Mouse (Mus musculus): ENCODE measurements around the gene Dnaja3.

Dnaja3 gene

DNA sequence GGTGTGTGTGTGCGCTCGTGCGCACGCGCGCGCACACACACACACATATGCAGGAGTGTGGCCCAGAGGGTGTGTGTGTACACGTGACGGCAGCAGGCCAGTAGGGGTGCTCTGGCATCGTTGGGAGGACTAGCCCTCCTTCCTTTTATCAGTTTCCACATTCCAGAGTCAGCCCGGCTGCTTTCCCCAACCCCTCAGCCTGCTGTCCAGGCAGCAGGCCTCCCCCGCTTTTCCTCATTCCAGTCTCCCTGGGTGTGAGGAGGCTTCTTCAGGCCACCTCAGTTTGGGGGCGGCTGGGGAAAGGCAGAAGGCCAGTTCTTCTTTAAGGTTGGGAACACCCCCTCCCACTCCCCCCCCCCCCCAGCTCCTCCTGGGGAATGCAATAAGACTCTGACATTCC, 2.4 kb downstream of the Dnaja3 start:
- DNase-seq (ENCODE audit: extremely low read depth, low read depth), result no peak

DNA sequence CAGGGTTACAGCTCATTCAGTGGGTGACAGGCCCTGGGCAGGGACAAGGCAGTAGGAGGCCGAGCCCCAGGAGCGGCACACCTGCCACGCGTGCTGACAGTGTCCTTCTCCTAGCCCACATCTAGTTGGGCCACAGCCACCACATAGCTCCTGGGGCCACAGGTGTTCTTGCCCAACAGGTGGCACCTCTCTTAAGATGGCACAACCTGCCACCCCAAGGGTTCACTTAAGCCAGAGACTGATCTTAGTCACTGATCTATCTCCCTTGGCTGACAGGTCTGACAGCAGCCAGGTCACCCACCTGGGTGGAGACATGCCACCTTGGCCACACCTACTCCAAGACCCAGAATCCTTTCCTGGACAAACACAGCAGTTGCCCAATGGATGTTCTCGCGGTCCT, 3.1 kb downstream of the Dnaja3 start:
- DNase-seq (ENCODE audit: extremely low read depth, low read depth), result no peak

DNA sequence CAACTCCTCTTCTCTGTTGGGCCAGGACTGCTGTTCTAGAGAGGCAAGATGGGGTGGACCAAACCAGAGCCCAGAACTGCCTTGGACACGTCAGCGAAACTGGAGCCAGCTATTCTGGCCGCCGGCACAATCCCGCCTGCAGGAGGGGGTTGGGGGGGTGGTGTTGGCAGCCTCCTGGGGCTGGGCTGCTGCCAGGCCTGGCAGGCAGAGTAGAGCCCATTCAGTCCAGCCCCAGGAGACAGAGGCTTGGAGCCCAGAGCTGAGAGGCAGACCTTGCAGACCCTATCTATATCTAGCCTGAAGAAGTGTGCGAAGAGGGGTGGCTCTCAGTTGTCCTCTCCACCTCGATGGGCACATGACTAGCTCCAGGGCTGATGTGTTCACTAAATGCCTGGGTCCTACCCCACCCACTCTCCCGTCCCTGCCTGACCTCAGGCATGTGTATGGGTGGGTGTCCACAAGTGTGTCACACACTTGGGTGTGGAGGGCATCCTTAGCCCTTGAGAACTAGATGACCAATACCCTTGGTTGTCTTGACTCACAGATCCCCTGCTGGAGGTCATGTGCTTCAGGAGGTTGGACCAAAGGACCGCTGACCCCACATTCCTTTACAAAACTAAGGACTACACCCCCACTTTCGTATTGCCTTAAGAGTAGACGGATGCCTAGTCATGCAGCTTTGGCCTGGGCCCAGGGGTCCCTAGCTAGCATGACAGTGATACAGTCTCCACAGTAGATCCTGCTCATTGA, 4.1 kb downstream of the Dnaja3 start:
- no peak for DNase-seq (ENCODE audit: extremely low read depth, low read depth)

DNA sequence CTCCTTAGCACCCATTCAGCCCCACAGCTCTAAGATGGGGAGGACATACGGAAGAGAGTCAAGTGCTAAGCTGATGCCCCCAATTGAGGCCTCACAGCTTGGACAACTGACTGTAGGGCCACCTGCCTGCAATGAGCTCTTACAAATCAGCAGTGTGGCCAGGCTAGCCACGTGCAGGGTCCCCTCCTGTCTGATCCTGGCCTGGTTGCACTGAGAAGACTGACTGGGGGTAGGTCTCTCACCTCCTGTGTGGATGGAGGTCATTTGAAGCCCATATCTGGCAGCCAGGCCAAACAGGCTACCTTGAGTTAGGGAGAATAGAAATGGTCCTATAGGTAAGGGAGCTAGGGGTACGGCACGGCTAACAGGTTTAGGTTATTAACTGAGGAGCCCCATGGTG, 6.1 kb downstream of the Dnaja3 start:
- DNase-seq (ENCODE audit: extremely low read depth, low read depth), result no peak

DNA sequence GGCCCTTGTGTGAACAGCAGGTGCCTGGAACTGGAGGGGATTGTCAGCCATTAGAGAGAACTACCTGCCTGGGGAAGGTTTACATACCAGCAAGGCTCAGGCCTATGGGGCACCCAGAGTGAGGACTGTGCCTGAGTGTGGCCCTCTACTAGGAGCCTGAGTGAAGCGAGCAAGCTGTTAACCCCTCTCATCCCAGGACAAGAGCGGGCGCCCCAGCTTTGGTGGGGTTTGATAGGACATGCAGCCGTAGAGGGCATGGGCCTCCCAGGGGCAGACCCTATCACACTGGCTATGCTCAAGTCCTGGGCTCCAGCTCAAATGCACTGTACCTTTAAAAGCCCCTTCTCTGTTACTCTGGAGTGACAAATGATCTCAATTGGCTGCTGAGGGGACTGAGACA, 7.0 kb downstream of the Dnaja3 start:
- no peak for DNase-seq (ENCODE audit: extremely low read depth, low read depth)

DNA sequence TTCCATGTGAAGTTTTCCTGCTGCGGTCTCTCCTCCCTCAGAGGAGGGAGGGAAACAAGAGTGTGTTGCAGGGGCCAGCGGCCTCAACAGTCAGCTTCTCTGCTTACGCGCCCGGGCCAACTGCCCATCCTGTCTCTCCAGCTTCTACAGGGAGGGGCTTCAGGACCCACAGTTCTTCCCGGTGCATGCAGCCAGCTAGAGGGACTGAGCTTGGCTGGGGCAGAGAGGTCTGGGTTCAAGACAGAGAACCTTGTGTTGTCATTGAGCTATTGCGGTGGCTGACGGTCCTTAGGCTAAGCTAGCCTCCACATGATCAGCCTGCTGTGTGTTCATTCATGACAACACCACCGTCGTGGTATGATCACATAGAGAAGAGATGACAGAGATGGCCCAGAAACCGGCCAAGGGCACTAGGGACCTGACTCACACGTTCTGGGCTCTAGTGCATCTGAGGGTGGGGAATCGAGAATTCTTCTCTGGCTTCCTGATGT, 7.9 kb downstream of the Dnaja3 start:
- DNase-seq (ENCODE audit: extremely low read depth, low read depth), result no peak

DNA sequence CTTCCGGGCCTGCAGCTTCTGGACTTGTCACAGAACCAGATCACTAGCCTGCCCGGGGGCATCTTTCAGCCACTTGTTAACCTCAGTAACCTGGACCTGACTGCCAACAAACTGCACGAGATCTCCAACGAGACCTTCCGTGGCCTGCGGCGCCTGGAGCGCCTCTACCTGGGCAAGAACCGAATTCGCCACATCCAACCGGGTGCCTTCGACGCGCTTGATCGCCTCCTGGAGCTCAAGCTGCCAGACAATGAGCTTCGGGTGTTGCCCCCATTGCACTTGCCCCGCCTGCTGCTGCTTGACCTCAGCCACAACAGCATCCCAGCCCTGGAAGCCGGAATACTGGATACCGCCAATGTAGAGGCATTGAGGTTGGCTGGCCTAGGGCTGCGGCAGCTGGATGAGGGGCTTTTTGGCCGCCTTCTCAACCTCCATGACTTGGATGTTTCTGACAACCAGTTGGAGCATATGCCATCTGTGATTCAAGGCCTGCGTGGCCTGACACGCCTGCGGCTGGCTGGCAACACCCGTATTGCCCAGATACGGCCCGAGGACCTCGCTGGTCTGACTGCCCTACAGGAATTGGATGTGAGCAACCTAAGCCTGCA, 8.7 kb downstream of the Dnaja3 start:
- DNase-seq (ENCODE audit: extremely low read depth, low read depth), result no peak

DNA sequence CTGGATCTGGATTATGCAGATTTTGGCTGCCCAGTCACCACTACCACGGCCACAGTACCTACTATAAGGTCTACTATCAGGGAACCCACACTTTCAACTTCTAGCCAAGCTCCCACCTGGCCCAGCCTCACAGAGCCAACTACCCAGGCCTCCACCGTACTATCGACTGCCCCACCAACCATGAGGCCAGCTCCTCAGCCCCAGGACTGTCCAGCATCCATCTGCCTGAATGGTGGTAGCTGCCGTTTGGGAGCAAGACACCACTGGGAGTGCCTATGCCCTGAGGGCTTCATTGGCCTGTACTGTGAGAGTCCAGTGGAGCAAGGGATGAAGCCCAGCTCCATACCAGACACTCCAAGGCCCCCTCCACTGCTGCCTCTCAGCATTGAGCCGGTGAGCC, 9.4 kb downstream of the Dnaja3 start:
- DNase-seq (ENCODE audit: extremely low read depth, low read depth), result no peak

DNA sequence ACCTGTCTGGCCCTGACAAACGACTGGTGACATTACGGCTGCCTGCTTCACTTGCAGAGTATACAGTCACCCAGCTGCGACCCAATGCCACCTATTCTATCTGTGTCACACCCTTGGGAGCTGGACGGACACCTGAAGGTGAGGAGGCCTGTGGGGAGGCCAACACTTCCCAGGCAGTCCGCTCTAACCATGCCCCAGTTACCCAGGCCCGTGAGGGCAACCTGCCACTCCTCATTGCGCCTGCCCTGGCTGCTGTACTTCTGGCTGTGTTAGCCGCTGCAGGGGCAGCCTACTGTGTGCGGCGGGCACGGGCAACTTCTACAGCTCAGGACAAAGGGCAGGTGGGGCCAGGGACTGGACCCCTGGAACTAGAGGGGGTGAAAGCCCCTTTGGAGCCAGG, 9.9 kb downstream of the Dnaja3 start:
- no peak for DNase-seq (ENCODE audit: extremely low read depth, low read depth)

DNA sequence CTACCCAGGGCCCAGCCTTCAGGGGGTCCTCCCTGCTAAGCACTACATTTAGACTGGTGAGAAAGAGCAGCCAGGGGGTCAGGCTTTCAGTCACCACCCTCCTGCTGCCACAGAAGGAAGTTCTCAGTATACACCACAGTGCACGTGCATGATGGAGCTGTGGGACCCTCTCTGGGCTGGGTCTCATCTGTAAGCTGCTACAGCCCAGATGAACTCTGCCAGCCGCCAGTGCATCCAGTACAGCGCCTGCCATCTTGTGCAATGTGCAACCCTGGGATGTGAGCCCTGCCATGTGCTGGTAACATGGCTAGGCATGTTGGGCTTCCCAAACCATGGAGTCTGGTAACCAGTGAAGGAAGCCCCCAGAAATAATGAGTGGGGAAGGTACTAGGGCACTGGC, 10.4 kb downstream of the Dnaja3 start:
- DNase-seq (ENCODE audit: extremely low read depth, low read depth), result no peak

DNA sequence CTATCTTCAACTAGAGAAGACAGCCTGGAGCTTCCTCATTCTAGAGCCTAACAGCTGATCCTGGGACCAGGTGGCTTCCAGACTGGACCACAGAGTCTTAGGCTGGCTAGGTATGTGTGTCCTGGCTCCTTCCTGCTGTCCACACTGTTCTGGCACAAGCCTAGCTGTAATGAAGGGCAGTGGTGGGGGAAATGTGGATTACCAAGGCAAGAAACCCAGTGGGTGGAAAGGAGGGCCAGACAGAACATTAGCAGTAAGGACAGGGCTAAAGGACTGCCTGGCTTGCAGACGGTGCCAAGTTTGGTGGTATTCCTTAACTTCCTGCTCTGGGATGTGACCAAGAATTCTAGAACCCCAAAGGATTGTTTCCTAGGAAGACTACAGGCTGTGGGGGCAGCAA, 11.3 kb downstream of the Dnaja3 start:
- DNase-seq (ENCODE audit: extremely low read depth, low read depth), result no peak

DNA sequence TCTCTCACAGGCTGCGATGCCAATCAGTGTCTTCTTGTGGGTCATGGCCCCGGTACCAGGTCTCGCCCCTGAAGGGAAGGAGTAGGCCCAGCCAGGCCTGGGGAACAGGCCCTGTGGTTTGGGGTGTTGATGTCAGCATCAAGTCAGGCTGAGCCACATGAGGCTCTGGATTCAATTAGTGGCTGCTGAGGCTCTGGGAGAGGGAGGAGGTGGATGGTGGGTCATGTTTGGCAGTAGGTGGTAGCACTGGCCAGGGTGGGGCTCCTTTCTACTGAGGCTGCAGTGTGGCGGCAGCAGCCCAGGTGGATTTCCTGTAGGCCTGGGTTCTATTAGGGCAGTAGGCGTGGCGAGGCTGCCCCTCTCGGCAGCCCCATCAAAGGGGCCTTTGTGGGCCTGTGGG, 11.8 kb downstream of the Dnaja3 start:
- no peak for DNase-seq (ENCODE audit: extremely low read depth, low read depth)

DNA sequence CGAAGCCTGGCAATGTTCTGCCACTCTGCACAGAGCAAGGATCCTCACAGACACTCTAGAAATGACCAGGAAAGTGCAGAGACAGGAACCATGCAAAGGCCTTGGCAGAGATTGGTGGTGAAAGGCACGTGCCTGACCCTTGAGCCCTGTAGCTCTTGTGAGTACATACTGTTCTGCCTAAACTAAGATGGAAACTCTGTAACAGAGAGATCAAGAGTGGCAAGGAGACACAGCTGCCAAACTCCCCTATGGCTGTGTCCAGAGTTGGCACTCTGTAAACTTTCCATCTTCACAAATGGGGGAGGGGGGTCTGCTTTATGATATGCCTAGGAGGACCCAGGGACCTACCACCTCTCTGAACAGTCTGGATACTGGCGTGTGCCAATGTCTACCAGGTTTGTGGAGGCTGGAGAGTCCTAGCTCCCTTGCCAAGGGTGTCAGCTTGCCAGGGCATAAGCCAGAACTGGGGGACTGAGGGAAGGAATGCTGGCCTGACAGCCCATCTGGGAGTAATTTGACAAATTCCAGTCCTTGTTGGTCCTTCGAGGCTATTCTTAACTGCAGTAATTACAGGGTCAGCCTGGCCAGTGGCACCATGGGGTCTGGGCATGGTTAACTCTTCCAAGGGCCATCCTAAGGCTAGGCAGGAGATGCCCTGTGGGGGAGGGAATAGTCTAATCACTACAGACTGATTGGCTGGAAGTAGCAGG, 13.1 kb downstream of the Dnaja3 start:
- no peak for DNase-seq (ENCODE audit: extremely low read depth, low read depth)

DNA sequence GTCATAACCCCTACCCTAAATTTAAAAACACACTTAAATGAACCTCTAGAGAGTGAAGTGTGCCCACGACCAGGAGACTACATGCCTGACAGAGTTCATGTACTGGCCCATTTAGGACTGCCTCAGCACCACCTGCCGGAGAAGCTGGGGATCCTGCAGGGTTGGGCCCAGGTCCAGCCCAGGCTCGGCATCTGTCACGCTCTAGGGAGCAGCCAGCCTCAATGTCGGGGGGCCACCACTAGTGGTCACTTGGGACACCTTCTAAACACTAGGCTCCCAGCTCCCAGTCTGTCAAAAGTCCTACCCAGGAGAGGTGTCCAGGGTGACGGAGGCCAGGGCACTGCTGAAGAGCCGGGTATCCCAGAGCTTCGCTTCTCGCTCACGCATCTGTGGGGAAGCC, 14.9 kb downstream of the Dnaja3 start:
- DNase-seq (ENCODE audit: extremely low read depth, low read depth), result no peak

DNA sequence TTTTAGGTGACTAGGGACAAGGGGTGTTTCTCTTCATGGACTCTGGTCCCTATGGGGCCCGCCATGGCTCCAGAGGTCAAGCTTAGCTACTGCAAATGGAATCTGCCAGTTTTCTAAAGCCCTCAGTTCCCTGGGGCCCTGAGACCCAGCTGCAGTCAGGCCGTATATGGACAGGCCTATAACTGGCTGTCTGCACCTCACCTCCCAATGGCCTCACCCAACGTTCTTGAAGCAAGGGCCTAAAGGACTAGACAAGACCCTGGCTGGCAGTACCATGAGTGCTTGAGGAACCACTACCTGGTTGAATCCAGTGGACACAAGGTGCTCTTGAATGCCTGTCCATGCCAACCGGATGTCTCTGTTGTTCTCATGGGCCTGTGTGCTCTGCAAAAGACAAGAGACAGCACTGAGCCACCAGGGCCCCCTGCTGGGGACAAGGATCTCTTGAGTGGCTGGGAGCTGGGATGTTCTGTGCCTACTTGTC, 15.5 kb downstream of the Dnaja3 start:
- no peak for DNase-seq (ENCODE audit: extremely low read depth, low read depth)

DNA sequence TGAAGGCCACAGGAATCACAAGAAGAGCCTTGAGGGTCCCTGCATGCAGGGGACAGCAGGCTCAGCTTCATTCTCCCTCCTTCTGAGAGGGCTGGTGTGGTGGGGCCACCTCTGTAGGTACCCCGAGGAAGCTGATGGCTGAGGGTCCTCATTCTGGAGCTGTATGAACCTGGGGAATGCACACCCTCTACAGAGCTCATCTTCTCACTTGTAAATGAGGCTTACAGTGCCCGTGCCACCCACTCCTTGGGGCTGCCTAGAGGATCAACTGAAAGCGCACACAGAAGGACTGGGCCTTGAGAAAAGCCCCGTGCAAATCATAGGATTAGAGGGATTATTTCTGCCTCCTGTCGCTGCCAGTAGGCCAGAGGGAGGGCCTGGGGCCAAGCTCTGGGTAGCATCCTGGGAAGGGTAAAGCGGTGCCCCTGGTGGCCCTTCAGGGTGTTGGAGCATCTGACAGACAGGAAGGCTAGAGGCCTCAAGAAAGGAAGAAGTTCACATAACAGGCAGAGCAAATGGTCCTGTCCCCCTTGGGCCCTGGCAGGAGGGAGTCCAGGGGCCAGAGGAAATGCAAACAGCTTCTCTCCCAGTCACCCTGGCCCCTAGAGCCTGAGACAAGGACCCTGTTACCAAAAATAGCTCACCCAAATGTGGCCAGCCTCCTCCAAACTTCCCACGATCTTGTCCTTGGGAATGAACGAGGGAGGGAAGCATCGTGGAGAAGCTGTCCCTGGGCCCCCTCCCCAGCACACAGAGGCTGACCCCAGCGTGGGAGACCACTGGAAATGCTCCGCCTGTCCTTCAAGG, 16.2 kb downstream of the Dnaja3 start:
- no peak for DNase-seq (ENCODE audit: extremely low read depth, low read depth)

DNA sequence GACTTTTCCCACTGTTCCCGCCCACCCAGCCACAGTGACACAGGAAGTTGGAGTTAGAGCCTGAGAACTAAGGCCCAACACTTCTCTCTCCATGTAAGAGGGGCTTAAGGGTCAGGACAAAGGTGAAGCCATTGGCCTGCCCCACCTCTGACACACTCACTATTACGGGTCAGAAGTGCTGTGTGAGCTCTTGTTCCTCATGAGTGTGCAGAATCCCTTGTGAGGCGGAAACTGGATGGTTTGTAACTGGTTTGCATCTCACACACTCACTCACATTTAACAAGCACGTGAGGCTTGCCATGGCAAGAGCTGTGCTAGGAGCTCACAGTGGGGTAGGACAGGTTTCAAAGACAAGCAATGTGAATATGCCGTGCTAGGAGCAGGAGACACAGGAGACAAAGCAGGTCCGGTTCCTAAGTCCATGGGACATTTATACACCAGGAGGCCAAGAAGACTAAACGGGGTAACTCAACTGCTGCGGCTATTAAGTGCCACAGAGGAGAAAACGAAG, 16.8 kb downstream of the Dnaja3 start:
- DNase-seq (ENCODE audit: extremely low read depth, low read depth), result no peak

DNA sequence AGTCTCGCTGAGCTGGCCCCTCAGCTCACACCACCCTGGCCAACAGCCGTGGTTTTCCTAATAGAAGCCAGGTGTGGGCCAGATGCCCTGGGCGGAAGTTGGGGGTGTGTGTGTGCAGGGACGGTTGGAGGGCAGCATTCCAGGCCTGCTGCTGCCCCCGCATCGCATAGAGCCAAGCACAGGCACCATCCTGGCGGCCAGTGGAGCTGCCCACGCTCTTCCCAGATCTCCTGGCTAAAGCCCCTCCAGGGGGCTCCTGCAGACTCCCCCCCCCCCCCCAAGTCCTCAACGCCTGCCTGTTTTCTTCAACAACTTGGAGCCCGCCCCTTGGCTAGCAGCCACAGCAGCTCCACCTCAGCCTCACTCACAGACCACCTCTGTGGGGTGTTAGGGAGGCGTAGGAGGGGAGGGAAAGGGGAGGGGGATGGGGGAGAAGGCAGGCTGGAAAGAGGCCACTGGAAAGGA, 19.0 kb downstream of the Dnaja3 start:
- no peak for DNase-seq (ENCODE audit: extremely low read depth, low read depth)

DNA sequence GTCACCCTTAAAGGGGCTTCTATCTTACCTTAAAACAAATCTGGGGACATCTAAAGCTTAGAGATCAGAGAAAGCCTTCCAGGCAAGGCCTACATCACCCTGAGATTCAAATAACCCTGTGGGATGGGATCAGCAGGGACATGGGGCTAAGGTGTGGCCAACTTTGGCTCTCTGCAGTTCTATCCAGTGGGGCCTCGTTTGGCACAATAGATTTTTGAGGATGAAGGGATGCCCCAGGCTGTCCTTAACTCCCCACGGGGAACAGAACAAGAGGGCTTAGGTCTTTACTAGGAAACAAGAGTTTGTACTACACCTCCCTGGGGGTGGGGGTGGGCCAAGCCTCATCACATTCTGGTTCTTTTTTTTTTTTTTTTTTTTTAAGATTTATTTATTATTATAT, 19.5 kb downstream of the Dnaja3 start:
- no peak for DNase-seq (ENCODE audit: extremely low read depth, low read depth)

DNA sequence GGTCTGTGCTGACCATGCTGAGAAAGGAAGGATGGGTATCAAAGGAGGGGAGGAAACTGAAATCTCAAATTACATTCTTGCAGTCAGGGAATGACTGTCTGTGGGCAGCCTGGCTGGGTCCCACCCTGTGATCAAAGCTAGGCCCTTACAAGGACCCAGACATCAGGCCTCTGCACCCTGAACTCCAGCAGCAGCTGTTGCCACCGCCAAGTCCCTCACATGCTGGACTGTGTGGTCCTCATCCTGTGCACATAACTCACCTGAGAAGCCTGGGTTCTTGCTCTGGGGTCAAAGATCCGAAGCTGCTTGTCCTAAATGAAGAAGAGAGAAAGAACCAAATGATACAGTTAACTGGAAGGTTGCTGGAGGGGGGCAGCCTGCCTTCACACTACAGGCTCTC, 21.8 kb downstream of the Dnaja3 start:
- DNase-seq (ENCODE audit: extremely low read depth, low read depth), result no peak

DNA sequence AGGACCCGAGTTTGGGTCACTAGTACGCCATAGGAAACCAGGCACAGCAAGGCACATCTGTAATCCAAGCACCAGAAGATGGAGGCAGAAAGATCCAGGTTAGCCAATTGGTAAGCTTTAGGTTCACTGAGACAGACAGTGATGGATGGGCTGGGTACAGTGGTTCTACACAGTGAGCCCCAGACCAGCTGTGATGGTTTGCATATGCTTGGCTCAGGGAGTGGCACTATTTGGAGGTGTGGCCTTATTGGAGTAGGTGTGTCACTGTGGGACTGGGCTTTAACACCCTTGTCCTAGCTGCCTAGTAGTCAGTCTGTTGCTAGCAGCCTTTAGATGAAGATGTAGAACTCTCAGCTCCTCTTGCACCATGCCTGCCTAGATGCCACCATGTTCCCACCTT, 24.0 kb downstream of the Dnaja3 start:
- no peak for DNase-seq (ENCODE audit: extremely low read depth, low read depth)
